Mouse (Mus musculus): ENCODE data around the gene Ifit3. TPM values are rescaled to one million over a fixed set of nuclear protein-coding genes. Genes with fewer than 3 reads are reported as not detected.

Gene Ifit3
- polyA plus RNA-seq, 1 experiment, result 16.8 TPM

- H3K4me3 ChIP-seq (ENCODE audit: insufficient read depth, low read depth, low read length), result peak overlapping the region; percentile 26; the same call in 1 of the 2 replicates
- peak; percentile 51 for DNase-seq
- peak overlapping the region; percentile 95 for H3K27ac ChIP-seq (ENCODE audit: insufficient read depth, low read depth, low read length)
- peaks cover 6% of the 10 kb centered on the region; the same call in 1 of the 2 replicates for H3K4me1 ChIP-seq (ENCODE audit: control insufficient read depth, insufficient read depth, low read length)
- no peaks in the 10 kb centered on the region for H3K27me3 ChIP-seq (replicated peaks; ENCODE audit: control insufficient read depth, insufficient read depth, low read length)
- no peaks in the 10 kb centered on the region; the same call in 1 of the 2 replicates for H3K36me3 ChIP-seq (ENCODE audit: control insufficient read depth, insufficient read depth, low read length)
- TF ChIP-seq POLR2A (IDR thresholded peaks at IDR 0.05; ENCODE audit: low read depth, low read length) (no peak), CTCF (conservative IDR thresholded peaks at IDR 0.05; ENCODE audit: insufficient read depth, insufficient read length, low read depth, low read length) (no peak)
- 28% methylated on average over 6 of the region's 6 CpGs for WGBS
Measured at GRCm38 (mm10) chr19:34553021-34553420, 30.3 kb upstream of the Ifit3 start.

- no peak for TF ChIP-seq POLR2A (IDR thresholded peaks at IDR 0.05; ENCODE audit: low read depth, low read length)
- no peak for TF ChIP-seq CTCF (conservative IDR thresholded peaks at IDR 0.05; ENCODE audit: insufficient read depth, insufficient read length, low read depth, low read length)
- Histone ChIP-seq H3K4me3 (ENCODE audit: insufficient read depth, low read depth, low read length) (peak overlapping the region; percentile 26; the same call in 1 of the 2 replicates), H3K4me1 (ENCODE audit: control insufficient read depth, insufficient read depth, low read length) (peaks cover 6% of the 10 kb centered on the region; the same call in 1 of the 2 replicates)
Measured at GRCm38 (mm10) chr19:34553522-34553921, 29.8 kb upstream of the Ifit3 start.

GRCm38 (mm10) chr19:34554061-34554460, 29.3 kb upstream of the Ifit3 start:
- Histone ChIP-seq H3K4me1 (ENCODE audit: control insufficient read depth, insufficient read depth, low read length) (peaks cover 6% of the 10 kb centered on the region; the same call in 1 of the 2 replicates), H3K36me3 (ENCODE audit: control insufficient read depth, insufficient read depth, low read length) (no peaks in the 10 kb centered on the region; the same call in 1 of the 2 replicates), H3K27ac (ENCODE audit: insufficient read depth, low read depth, low read length) (peak overlapping the region; percentile 66; the same call in 1 of the 2 replicates), H3K27me3 (replicated peaks; ENCODE audit: control insufficient read depth, insufficient read depth, low read length) (no peaks in the 10 kb centered on the region), H3K4me3 (ENCODE audit: insufficient read depth, low read depth, low read length) (no peak overlapping the region)
- no peak for DNase-seq
- TF ChIP-seq CTCF (conservative IDR thresholded peaks at IDR 0.05; ENCODE audit: insufficient read depth, insufficient read length, low read depth, low read length), result no peak
- no peak for TF ChIP-seq POLR2A (IDR thresholded peaks at IDR 0.05; ENCODE audit: low read depth, low read length)

More at GRCm38 (mm10) chr19:34553522-34553921, 29.8 kb upstream of the Ifit3 start:
- no peaks in the 10 kb centered on the region; the same call in 1 of the 2 replicates for H3K36me3 ChIP-seq (ENCODE audit: control insufficient read depth, insufficient read depth, low read length)
- WGBS, result 34% methylated on average over 3 of the region's 3 CpGs
- peak overlapping the region; percentile 95 for H3K27ac ChIP-seq (ENCODE audit: insufficient read depth, low read depth, low read length)
- H3K27me3 ChIP-seq (replicated peaks; ENCODE audit: control insufficient read depth, insufficient read depth, low read length), result no peaks in the 10 kb centered on the region
- peak; percentile 30 for DNase-seq

GRCm38 (mm10) chr19:34556621-34557020, 26.7 kb upstream of the Ifit3 start:
- 71% methylated on average over 3 of the region's 3 CpGs for WGBS
- Histone ChIP-seq H3K27me3 (replicated peaks; ENCODE audit: control insufficient read depth, insufficient read depth, low read length) (no peaks in the 10 kb centered on the region), H3K27ac (ENCODE audit: insufficient read depth, low read depth, low read length) (peak overlapping the region; percentile 31; the same call in 1 of the 2 replicates), H3K4me3 (ENCODE audit: insufficient read depth, low read depth, low read length) (no peak overlapping the region), H3K4me1 (ENCODE audit: control insufficient read depth, insufficient read depth, low read length) (peaks cover 4% of the 10 kb centered on the region; the same call in 1 of the 2 replicates), H3K36me3 (ENCODE audit: control insufficient read depth, insufficient read depth, low read length) (no peaks in the 10 kb centered on the region; the same call in 1 of the 2 replicates)
- TF ChIP-seq POLR2A (IDR thresholded peaks at IDR 0.05; ENCODE audit: low read depth, low read length) (no peak), CTCF (conservative IDR thresholded peaks at IDR 0.05; ENCODE audit: insufficient read depth, insufficient read length, low read depth, low read length) (no peak)
- DNase-seq, result peak; percentile 46

- no peaks in the 10 kb centered on the region for H3K36me3 ChIP-seq (ENCODE audit: control insufficient read depth, insufficient read depth, low read length)
- DNase-seq, result no peak
- no peaks in the 10 kb centered on the region for H3K27me3 ChIP-seq (replicated peaks; ENCODE audit: control insufficient read depth, insufficient read depth, low read length)
- TF ChIP-seq CTCF (conservative IDR thresholded peaks at IDR 0.05; ENCODE audit: insufficient read depth, insufficient read length, low read depth, low read length), result no peak
- TF ChIP-seq POLR2A (IDR thresholded peaks at IDR 0.05; ENCODE audit: low read depth, low read length), result no peak
- H3K4me1 ChIP-seq (ENCODE audit: control insufficient read depth, insufficient read depth, low read length), result no peaks in the 10 kb centered on the region
- H3K4me3 ChIP-seq (ENCODE audit: insufficient read depth, low read depth, low read length), result no peak overlapping the region
- no peak overlapping the region for H3K27ac ChIP-seq (ENCODE audit: insufficient read depth, low read depth, low read length)
Measured at GRCm38 (mm10) chr19:34562556-34562955, 20.8 kb upstream of the Ifit3 start.

- 97% methylated on average over 1 of the region's 1 CpGs for WGBS
- no peaks in the 10 kb centered on the region for H3K36me3 ChIP-seq (ENCODE audit: control insufficient read depth, insufficient read depth, low read length)
- TF ChIP-seq CTCF (conservative IDR thresholded peaks at IDR 0.05; ENCODE audit: insufficient read depth, insufficient read length, low read depth, low read length), result no peak
- no peak for TF ChIP-seq POLR2A (IDR thresholded peaks at IDR 0.05; ENCODE audit: low read depth, low read length)
- H3K4me1 ChIP-seq (ENCODE audit: control insufficient read depth, insufficient read depth, low read length), result peaks cover 10% of the 10 kb centered on the region
- no peak for DNase-seq
- H3K27me3 ChIP-seq (replicated peaks; ENCODE audit: control insufficient read depth, insufficient read depth, low read length), result no peaks in the 10 kb centered on the region
- no peak overlapping the region for H3K27ac ChIP-seq (ENCODE audit: insufficient read depth, low read depth, low read length)
- no peak overlapping the region for H3K4me3 ChIP-seq (ENCODE audit: insufficient read depth, low read depth, low read length)
Measured at GRCm38 (mm10) chr19:34566178-34566784, 17.1 kb upstream of the Ifit3 start.

Data from kidney, adult 2 months (tissue).